Mouse (Mus musculus): ENCODE results near the gene Sap30.
"Not testable (repeated sequence)": the region's sequence is repeated elsewhere in the genome, so short reads cannot be mapped to it uniquely, and the experiment has no call there.

Gene Sap30

DNA sequence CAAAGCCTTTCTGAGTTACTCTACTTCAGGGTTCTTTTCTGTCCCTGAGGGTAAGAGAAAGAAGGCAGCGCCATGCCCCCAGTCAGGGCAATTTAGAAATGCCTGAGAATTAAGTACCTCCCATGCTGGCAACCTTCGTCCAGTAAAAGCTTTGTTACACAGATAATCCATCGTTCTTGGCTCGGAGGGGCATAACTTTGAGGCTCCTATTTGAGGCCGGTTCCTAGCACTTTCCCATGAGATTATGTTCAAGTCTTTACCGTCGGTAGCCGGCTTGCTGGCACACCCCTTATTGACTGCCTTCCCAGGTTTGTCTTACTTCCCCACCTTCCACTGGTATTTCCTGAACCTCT, 10.8 kb upstream of the Sap30 start:
- no peak for DNase-seq (ENCODE audit: low spot score)

DNA sequence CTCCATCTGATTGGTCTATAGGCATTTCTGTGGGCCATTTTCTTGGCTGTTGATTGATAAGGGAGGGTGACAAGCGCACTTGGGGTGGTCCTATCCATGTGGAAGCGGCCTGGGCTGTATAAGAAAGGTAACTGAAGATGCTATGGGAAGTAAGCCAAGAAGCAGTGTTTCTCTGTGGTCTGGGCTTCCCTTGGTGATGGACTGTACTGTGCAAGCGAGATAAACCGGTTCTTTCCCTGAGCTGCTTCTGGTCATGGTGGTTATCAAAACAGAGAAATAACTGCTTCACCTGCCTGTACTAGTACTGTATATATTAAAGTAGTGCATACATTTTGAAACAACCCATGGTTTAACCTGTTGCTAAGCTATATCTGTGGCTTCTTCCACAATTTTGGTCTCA, 4.2 kb upstream of the Sap30 start:
- no peak for DNase-seq (ENCODE audit: low spot score)

DNA sequence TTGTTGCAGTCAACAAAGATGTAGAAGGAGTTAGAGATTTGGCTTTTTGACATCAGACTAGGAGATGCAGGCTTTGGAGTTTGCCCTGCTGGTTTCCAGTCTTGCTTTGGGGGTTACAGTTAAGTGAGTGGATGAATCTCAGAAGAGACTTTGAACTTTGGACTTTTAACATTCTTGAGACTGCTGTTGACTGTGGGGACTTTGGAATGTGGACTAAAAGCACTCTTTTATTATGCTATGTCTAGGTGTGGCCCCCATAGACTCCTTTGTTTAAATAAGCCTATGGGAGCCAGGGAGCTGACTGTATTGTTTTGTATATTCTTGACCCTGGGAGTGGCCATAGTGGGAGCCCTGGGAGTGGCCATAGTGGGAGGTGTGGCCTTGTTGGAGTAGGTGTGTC, 2.2 kb upstream of the Sap30 start:
- no peak for DNase-seq (ENCODE audit: low spot score)

DNA sequence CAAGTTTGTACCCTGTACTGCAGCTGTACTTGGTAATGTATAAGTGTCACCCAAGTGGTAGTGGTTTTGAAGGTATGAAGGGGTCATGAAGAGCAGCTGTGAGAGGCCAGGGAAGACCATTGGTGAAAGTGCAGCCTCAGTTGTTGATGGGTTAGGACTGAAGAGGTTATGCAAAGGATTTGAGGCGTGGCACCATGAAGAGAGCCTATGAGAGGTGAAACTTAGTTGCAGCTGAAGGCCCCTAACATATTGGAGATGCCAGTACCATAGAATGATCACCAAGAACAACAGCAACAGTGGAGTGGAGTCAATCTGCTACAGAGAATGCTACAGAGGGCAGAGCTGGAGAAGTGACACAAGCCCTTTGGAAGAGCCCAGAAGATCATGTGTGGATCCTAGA, 1.7 kb upstream of the Sap30 start:
- DNase-seq (ENCODE audit: low spot score), result no peak

DNA sequence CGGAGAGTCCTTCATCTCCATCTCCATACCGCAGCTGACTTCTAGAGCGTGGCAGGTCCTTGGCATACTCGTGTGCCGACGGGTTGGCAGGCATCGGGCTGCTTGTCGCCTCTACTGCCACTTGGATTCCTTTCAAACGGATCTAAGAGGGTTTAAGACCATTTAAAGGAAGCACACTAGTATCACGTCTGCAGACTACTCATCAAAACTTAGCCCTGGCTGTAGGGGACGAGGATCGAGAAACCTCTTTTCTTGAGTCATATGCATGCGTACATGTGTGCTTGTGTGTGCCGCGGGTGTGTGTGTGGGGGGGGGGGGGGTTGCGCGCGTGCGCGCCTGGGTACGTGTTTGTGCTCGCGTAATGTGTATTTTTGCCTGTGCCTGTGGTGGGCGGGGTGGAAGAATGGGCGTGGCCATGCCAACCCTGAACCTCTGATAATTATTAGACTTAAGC, 679 bp upstream of the Sap30 start:
- DNase-seq (ENCODE audit: low spot score), result peak; percentile 29

DNA sequence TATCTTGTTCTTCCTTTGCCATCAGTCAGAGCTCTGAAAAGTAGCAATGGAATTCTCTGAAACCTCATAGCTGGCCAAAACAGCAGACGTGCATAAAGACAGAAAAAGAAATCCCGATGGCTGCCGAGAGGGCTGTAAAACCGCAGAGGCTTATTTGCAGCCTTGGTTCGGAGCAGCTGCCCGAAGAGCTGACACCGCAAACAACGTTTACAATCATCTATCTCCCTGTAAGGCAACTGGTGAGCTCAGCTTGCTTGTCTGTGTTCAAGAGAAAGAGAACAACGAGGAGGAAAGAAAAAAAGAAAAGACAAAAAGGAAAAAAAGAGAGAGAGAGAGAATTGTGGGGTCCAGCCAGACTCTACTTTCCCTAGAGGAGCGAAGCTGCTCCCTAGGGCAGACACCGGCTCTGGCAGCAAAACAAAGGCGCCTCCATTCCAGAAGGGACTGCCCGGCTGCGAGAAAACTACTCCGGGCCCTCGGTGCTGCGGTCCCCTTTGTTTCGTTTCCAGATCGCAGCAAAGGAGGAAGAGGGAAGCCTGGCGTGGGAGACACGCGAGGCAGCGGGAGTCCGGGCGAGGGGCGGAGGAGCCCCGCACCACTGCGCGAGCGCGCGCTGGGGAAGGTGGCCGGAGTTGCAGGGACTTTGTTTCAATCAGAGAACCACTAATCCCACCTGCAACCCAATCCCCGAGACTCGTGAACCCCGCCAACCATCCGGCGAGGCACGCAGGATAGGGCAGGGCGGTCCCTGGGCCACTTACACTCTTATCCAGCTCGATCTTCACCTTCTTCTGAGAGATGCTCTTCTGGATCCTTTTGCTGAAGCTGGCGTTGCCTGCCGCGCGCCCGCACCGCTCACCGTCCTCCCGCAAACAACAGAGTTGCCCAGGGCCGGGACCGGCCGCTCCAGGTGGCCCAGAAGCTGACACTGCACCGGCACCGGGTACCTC, 894 bp downstream of the Sap30 start:
- peak; percentile 31 for DNase-seq (ENCODE audit: low spot score)

DNA sequence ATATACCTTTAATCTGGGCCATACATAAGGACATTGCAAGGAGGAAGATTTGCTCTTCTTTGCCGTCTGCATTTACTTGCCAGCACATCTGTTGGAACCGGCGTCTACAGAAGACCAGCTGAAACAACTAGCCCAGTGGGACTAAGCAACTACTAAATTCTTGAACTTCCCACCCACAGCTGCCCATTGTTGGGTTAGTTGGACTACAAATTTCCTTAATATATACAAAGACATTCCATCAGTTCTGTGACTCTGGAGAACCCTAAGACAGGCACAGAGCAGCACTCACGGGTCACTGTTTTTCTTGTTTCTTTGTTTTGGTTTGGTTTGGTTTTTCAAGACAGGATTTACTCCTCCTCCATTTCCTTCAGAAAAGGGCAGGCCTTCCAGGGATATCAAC, 7.1 kb downstream of the Sap30 start:
- no peak for DNase-seq (ENCODE audit: low spot score)

DNA sequence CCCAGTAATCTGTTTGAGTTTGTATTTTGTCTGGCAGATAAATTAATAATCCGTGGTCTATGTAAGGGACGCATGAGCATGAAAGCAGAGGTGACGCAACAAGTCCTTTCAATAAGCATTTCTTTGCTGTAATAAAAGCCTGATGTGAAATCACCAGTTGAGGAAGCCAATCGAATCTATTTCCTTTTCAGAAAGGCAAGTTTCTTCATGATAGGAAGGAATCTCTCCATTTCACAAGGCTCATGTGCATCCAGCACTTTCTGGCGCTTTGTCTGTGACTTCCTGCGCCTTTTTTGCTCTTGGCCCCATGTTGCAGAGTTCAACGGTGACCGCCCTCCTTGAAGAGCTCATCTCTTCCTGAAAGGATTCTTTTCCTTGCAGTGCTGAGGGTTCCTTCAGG, 8.0 kb downstream of the Sap30 start:
- DNase-seq (ENCODE audit: low spot score), result no peak

DNA sequence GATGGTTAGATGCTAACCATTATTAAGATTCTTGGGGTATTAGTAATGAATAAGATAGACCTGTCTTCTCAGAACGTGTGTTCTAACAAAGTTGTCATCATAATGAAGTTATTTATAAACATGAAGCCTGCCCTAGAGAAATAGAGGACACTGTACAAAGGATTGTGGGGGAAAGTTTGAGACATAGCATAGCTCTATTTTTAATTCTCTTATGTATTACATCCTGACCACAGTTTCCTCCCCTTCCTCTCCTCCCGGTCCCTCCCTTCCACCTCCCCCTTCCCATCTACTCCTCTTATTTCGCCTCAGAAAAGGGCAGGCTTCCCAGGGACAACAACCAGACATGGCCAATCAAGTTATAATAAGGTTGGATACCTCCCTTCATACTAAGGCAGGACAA, 9.3 kb downstream of the Sap30 start:
- DNase-seq (ENCODE audit: low spot score), result no peak

DNA sequence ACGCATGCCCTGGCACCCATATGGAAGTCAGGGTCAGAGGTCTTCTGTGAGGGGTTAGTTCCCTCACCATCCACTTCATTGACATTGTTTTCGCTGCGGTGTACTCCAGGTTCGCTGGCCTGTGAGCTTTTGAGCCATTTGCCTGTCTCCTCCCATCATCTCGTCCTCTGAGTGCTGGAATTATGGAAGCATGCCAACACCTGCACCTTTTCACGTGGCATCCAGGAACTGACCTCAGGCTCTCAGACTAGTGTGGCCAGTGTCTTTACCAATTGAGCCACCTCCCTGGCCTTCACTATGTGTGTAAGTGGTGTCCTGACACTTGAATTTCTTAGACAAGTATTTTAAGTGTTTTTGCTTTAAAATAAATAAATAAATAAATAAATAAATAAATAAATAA, 13.9 kb downstream of the Sap30 start:
- no peak for DNase-seq (ENCODE audit: low spot score)

DNA sequence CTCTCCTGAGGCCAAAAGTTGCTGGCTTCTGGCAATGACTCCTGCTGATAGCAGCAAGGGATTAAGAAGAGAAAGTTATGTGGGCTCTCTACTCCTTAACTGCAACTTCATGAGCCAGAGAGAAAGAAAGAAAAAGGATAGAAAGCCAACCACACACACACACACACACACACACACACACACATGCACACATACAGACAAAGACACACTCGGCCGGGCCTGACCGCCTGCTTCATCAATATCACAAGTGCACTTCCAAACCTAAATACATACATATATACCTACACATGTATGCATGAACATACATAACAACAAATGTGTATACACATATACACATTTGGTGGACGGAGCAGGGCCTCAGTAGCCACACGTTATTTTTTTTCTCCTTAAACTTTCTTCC, 16.8 kb downstream of the Sap30 start:
- no peak for DNase-seq (ENCODE audit: low spot score)

DNA sequence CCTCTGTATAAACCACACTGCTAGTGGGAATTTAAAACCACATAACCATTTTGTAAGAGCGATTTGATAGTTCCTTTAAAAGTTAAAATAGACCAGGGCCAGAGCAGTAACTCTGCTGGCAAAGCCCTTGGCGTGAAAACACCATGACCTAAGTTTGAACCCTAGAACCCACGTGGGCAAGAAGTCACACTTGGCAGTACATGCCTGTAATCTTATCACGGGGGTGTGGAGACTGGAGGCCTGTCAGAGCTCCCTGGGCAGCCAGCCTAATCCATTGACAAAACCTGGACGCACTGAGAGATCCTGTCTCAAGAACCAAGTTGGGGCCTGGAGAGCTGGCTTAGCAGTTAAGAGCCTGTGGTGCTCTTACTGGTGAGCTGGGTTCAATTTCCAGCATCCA, 19.0 kb downstream of the Sap30 start:
- peak; percentile 43 for DNase-seq (ENCODE audit: low spot score)

DNA sequence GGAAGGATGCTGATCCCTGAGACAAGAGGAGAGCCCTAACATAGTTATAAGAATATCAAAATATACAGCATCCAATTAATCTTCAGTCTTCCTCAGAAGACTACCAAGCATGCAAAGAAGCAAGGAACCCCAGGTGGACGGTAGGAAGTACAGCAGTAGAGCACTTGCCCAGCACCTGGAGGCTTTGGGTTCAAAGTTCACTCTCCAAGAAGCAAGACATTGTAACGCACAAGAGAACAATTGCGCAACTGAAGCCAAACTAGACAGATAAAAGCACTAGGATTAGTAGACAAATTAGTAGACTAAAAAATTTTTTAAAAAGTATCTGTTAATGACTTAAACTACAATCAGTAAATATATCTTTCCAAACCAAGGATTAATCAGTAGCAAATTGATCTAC, 23.9 kb downstream of the Sap30 start:
- no peak for DNase-seq (ENCODE audit: low spot score)

DNA sequence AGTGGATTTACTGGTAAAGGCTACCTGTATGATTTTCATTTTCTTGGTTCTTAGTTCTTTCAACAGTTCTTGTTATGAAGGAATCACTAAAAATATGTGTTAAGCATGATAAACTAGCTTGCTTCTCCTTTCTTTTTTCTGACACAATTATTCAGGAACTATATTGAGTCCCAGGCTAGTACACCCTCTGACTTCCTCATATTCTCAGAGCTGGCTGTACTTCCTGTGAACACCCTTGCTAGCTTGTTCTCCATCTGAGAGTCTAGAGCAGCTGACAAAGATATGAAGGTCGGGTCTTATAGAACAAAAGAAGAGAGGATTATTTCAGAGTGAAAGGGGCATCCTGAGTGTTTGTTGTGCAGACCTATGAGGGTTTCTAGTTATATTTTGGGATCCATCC, 24.8 kb downstream of the Sap30 start:
- DNase-seq (ENCODE audit: low spot score), result no peak

DNA sequence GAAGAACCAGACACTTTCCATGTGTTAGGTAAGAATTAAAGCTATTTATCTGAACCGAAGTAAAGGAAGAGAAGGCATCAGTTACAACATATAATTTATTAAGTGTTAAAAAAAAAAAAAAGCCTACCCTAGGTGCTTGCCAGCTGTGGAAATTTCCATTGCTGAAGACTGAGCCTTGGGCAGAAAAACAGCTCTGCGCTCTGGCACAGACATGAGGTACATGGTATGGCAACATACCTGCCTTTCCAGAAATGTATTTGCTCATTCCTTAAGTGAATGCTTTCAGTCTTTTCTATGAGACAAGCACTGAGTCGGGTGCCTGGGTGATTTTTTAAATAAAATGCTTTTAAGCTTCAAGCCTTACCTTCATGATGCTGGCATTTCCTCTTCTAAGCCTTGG, 29.7 kb downstream of the Sap30 start:
- DNase-seq (ENCODE audit: low spot score), result no peak

DNA sequence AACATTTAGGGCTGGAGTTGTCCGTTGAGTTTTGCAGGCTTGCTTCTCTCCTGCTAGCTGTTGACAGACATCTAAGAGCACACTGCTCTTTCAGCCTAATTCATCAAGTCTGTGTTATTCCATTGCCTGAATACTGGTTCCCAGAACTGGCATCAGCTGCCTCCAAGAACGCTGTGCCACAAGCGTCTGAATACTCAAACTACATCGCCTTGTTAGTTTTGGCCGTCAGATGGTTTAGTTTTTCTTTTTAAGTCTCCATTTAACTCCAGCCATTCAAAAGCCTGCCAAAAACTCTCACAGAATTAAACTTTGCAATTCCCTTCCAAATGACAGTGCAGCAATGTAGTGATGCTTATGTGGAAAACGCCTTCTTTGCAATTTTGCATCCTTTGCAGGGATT, 30.5 kb downstream of the Sap30 start:
- no peak for DNase-seq (ENCODE audit: low spot score)

DNA sequence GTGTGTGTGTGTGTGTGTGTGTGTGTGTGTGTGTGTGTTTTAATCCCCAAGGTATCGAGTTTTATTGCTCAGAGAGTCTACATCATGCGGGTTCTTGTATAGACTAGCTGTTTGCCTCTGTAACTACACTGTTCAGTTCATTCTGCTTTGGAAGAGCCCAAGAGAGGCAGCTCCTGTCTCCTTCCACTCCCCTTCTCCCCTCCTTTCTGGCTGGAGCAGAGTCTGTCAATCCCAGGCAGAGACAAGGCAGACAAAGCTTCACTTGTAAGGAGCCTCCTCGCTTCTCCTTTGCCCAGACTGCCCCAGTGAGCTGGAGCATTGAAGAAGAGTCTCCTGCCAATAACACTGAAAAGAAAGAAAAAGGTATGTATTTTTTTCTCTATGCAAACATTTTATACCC, 31.9 kb downstream of the Sap30 start, which contains the start of gene Scrg1:
Scrg1 (plus strand) TSS at position 159 of the 400 bp plus-strand sequence.
- DNase-seq (ENCODE audit: low spot score), result no peak

DNA sequence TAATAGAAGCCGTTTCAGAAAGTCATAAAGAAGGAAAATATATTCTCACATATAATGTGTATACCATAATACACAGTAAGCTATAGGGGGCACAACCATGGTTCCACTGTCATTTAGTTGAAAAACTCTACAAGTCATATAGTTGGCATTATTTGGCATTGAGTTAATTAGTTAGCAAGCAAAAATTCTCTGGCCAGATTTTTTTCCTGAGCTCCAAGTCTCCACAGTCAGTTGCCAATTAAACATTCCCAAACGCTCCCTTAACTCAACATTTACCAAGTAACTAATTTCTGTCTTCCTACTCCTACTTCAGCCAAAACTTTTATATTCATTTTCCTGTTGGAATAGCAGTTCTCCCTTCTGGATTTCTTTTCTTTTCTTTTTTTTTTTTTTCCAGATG, 34.3 kb downstream of the Sap30 start:
- DNase-seq (ENCODE audit: low spot score), result no peak

DNA sequence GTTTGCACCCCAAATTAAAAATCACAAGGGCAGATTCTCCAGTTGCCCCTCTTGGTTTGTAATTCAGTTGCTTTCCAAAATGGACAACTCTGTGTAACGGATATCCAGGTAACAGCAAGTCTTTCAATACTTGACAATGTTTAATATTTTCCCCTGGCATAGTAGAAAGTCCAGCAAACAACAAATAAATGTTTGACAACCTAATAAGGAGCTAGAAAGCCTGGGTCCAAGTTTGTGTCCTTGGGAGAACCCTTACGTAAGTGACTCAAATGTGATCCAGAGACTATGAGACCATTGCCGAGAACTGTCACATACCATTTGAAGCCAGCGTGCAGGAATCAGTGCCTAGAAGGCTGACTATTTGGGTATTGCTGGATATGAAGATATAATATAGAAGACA, 35.8 kb downstream of the Sap30 start:
- no peak for DNase-seq (ENCODE audit: low spot score)

DNA sequence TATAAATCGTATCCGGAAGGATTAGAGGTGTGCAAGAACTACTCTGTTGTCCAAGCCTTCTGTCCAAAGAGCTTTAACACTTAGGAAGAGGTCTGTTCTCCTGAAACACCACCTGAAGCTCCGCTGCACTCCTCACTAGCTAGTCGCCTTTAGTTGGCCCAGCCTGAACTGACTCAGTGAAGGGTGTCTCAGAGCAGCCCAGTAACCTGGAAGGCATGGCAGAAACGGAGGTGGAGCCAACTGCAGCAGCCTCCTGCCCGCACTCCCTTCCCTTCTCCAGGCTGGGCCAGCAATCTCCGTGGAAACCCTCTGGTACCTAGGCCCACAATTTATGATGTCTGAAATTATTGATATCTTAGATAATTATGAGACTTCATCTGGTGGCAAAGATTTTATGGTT, 36.9 kb downstream of the Sap30 start:
- no peak for DNase-seq (ENCODE audit: low spot score)

DNA sequence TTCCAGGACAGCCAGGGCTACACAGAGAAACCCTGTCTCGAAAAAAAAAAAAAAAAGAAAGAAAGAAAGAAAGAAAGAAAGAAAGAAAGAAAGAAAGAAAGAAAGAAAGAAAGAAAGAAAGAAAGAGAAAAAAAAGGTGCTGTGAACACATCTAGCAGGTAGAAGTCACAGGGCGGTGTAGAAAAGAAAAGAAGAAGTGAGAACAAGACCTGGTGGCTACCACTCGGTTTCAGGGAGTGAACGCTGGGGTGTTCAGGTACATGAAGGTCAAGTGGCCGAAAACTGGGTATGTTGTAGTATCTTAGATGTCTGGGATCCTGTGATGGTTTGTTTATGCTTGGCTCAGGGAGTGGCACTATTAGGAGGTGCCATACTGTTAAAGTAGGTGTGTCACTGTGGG, 41.8 kb downstream of the Sap30 start:
- not testable (repeated sequence) for DNase-seq (ENCODE audit: low spot score)

DNA sequence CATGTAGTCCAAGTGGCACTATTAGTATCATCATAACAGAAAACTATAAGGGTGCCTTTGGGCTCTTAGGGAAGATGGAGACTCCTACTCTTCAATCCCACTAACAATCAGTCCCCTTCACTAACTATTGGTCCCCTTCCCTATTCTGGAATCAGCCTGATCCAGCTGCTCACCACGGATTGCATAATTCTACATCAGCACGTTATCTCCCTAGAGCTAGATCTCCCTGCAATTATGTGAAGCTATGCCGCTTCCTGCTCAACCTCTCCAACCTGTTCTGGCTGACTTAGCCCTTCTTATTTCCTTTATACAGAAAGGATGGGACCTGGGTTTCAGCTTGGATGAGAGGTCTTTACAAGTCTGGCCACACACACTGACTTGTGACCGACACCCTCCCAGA, 44.4 kb downstream of the Sap30 start:
- DNase-seq (ENCODE audit: low spot score), result no peak

DNA sequence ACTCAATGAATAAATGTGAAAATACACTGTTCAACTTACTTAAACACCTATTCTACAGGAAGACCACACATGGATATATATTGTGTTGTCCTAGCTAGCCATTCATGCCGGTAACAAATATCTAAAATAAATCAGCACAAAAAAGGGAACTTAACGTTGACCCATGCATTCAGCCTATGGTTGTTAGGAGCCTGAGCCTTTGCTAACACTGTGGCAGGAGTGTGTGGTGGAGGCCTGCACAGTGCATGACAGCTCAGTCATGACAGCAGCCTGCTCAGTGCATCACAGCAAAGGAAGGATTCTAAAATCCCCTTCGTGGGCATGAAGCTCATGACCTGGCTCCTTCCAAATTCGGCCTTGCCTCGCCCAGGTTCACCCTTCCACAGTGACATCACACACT, 46.1 kb downstream of the Sap30 start:
- DNase-seq (ENCODE audit: low spot score), result no peak

DNA sequence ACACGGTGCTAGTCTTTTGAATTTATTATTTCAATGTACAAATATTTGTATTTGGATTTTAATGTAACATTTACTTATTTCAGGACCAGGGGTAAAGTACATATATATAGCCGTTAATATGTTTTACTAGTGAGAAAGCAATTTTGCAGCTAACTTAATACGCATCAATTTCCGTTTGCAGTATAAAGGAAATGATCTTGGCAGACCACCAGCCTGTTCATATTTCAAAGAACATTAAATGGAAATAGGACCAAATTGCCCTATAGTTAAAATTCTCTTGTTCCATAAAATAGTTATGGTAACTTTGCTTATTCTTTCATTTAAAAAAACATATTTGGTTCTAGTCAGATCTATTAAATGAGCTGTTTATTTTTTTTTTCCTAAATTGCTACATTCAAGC, 46.5 kb downstream of the Sap30 start:
- no peak for DNase-seq (ENCODE audit: low spot score)
